In genomic region chr1:119863507-119864296, GRCm38 (mm10) we compare ENCODE assay signal across 19 mouse cellular contexts. TPM values are rescaled to one million over a fixed set of nuclear protein-coding genes. Genes with fewer than 3 reads are reported as not detected.
A peak's percentile ranks its signal among the peaks of the same experiment; 100 is the strongest.
DNase-seq lines count a peak whose midpoint lies in the region; ATAC-seq lines count a peak whose summit lies in the region.
"Had no signal": no experiment of that assay in that cellular context is flagged by ENCODE, and none has a peak within 500 bp of the region (broad histone marks: within the 10 kb centered on the region; RNA-seq: fewer than 3 reads in every experiment).

No protein-coding gene starts in this region.

- no peaks in the 10 kb centered on the region for H3K27me3 ChIP-seq in embryonic facial prominence, embryonic 14.5 days (replicated peaks; ENCODE audit: control insufficient read depth, insufficient read depth, low read length)
- H3K27me3 ChIP-seq in embryonic facial prominence, embryonic 10.5 days (replicated peaks; ENCODE audit: low read depth, poor library complexity, severe bottlenecking) = no peaks in the 10 kb centered on the region
- H3K27me3 ChIP-seq: heart, embryonic 13.5 days had no signal

- no peak overlapping the region for H3K4me2 ChIP-seq in embryonic facial prominence, embryonic 14.5 days (ENCODE audit: low read depth, low read length)
- H3K4me2 ChIP-seq: heart, embryonic 13.5 days; midbrain, embryonic 11.5 days had no signal

- H3K9ac ChIP-seq in embryonic facial prominence, embryonic 14.5 days (ENCODE audit: low read depth, low read length) = no peak overlapping the region
- H3K9ac ChIP-seq: heart, embryonic 13.5 days had no signal

- 45% methylated on average over 7 of the region's 7 CpGs for WGBS in embryonic facial prominence, embryonic 14.5 days
- 78% methylated on average over 7 of the region's 7 CpGs for WGBS in embryonic facial prominence, embryonic 10.5 days

- H3K4me3 ChIP-seq in embryonic facial prominence, embryonic 14.5 days (ENCODE audit: low read depth, low read length) = no peak overlapping the region
- no peak overlapping the region for H3K4me3 ChIP-seq in embryonic facial prominence, embryonic 10.5 days
- H3K4me3 ChIP-seq: heart, embryonic 13.5 days; limb, embryonic 10.5 days had no signal

- no peaks in the 10 kb centered on the region for H3K36me3 ChIP-seq in embryonic facial prominence, embryonic 14.5 days (ENCODE audit: control insufficient read depth, insufficient read depth, low read length)
- no peaks in the 10 kb centered on the region for H3K36me3 ChIP-seq in embryonic facial prominence, embryonic 10.5 days (replicated peaks)
- H3K36me3 ChIP-seq: heart, embryonic 13.5 days; limb, embryonic 10.5 days had no signal

- peak; percentile 71; the same call in 1 of the 2 replicates for ATAC-seq in embryonic facial prominence, embryonic 14.5 days (ENCODE audit: low read depth)
- ATAC-seq in megakaryocyte, adult 5-6 weeks (ENCODE audit: poor library complexity, severe bottlenecking) = peak; percentile 30; the same call in 1 of the 2 replicates
- ATAC-seq: hindbrain, postnatal 0 days; intestine, embryonic 16.5 days had no signal

- peak; percentile 46 for DNase-seq in embryonic facial prominence, embryonic 14.5 days (ENCODE audit: low spot score)
- DNase-seq in embryonic facial prominence, embryonic 10.5 days (ENCODE audit: low spot score) = no peak
- peak; percentile 54 for DNase-seq in lung, postnatal 10 days
- DNase-seq in lung, postnatal 4 days = no peak
- peak; percentile 83 for DNase-seq in adipocyte (ENCODE audit: low spot score)
- DNase-seq in spleen, postnatal 4 days (ENCODE audit: low spot score in 2 of 2) = no peak
- no peak for DNase-seq in T-cell, adult 2 months (ENCODE audit: low spot score)
- DNase-seq: cerebellum, adult 2 months; gastrocnemius, postnatal 10 days; heart, adult 18-20 months; heart, postnatal 14 days; kidney, adult 9 months; kidney, postnatal 14 days had no signal

- peak overlapping the region; percentile 46 for H3K27ac ChIP-seq in embryonic facial prominence, embryonic 14.5 days (replicated peaks; ENCODE audit: low read depth, low read length)
- no peak overlapping the region for H3K27ac ChIP-seq in embryonic facial prominence, embryonic 10.5 days (replicated peaks)
- H3K27ac ChIP-seq: heart, embryonic 13.5 days; hindbrain, postnatal 0 days; limb, embryonic 10.5 days had no signal

- no peaks in the 10 kb centered on the region for H3K9me3 ChIP-seq in embryonic facial prominence, embryonic 14.5 days (ENCODE audit: control insufficient read depth, low read length)
- no peaks in the 10 kb centered on the region for H3K9me3 ChIP-seq in embryonic facial prominence, embryonic 10.5 days
- H3K9me3 ChIP-seq: heart, embryonic 13.5 days; limb, embryonic 10.5 days had no signal

- 0 out of 2 replicates have a peak, but pooled peaks cover 5% of the 10 kb centered on the region for H3K4me1 ChIP-seq in embryonic facial prominence, embryonic 14.5 days (ENCODE audit: control insufficient read depth, insufficient read depth, low read length)
- H3K4me1 ChIP-seq in embryonic facial prominence, embryonic 10.5 days = peaks cover 8% of the 10 kb centered on the region
- H3K4me1 ChIP-seq: heart, embryonic 13.5 days had no signal

RNA-seq across cellular contexts. Expression of gene Ptpn4, which starts 26.3 kb away (rescaled TPM):
- 6.6 and 10.5 TPM in 2 replicates for polyA plus RNA-seq in embryonic facial prominence, embryonic 14.5 days (2014; fragmentation: Nextera tagmentation; extraction: Ambion mirVana)
- polyA plus RNA-seq in embryonic facial prominence, embryonic 10.5 days (2016; fragmentation: Nextera tagmentation; extraction: Ambion mirVana) = 5.4 and 6.3 TPM in 2 replicates
- total RNA-seq in megakaryocyte, adult 5-6 weeks (2015) = 9.5 and 10.4 TPM in 2 replicates
- 7.3 and 9.1 TPM in 2 replicates for total RNA-seq in megakaryocyte, adult 5-6 weeks (2017)

RNA-seq across cellular contexts. Expression of gene Tmem177, which starts 49.3 kb away (rescaled TPM):
- 6.8 and 7.2 TPM in 2 replicates for polyA plus RNA-seq in embryonic facial prominence, embryonic 14.5 days (2014; fragmentation: Nextera tagmentation; extraction: Ambion mirVana)
- 10.4 and 10.9 TPM in 2 replicates for polyA plus RNA-seq in embryonic facial prominence, embryonic 10.5 days (2016; fragmentation: Nextera tagmentation; extraction: Ambion mirVana)
- total RNA-seq in megakaryocyte, adult 5-6 weeks (2015) = 1.6 and 2.1 TPM in 2 replicates
- total RNA-seq in megakaryocyte, adult 5-6 weeks (2017) = 1.3 and 1.7 TPM in 2 replicates

Comparison
In these comparisons a context has a peak if more than half of its experiments do, and no peak if none do; other contexts are left out.
1. DNase-seq: peak in embryonic facial prominence, embryonic 14.5 days (single experiment), lung, postnatal 10 days (single experiment) and adipocyte (single experiment); none in embryonic facial prominence, embryonic 10.5 days (single experiment), lung, postnatal 4 days (0 of 2), spleen, postnatal 4 days (0 of 2) and T-cell, adult 2 months (single experiment).